Mouse (Mus musculus) left cerebral cortex, adult 2 months (tissue): ENCODE measurements around the gene Mff. TPM values are rescaled to one million over a fixed set of nuclear protein-coding genes. Genes with fewer than 3 reads are reported as not detected.

Experiments
- DNase-seq, 2 experiments: peaks; one replicate each; pipeline ENCODE4 v3.0.0; 2021 to 2022; ENCODE audit warnings: low spot score in 2 of 2, mixed read lengths in 1 of 2; ENCODE audit errors: extremely low spot score in 1 of 2
- H3K27ac ChIP-seq: fragments of 200-600 bp; 2 replicates; pipeline ENCODE4 v1.8.1; 2022
- H3K4me3 ChIP-seq: fragments of 200-600 bp; 2 replicates; pipeline ENCODE4 v1.8.1; 2022
- CTCF ChIP-seq: fragments of 200-600 bp; IDR thresholded peaks from 2 replicates; pipeline ENCODE4 v1.8.1; 2022; ENCODE audit warnings: antibody characterized with exemption, mild to moderate bottlenecking, moderate library complexity
- intact Hi-C: fragments of 180-260 bp; cut with DNase I; formaldehyde crosslinking; loops from one replicate; pipeline ENCODE4 v1.15.1; 2025
- total RNA-seq, 2 experiments: library from RNA; stranded (reverse); gene quantifications; 2 replicates each; pipeline ENCODE4 v1.2.3; 2021

Gene Mff
- total RNA-seq, 2 experiments from 2014 or later = 263 to 273 TPM

GRCm38 (mm10) chr1:82773208-82773607, 48.5 kb downstream of the Mff start:
- peak; percentile 17 for TF ChIP-seq CTCF
- Histone ChIP-seq H3K27ac (no peak overlapping the region), H3K4me3 (no peak overlapping the region)
- intact Hi-C loops = no loop called here
- DNase-seq = no peak

- intact Hi-C loops = no loop called here
Measured at GRCm38 (mm10) chr1:82775293-82775692, 50.6 kb downstream of the Mff start.

GRCm38 (mm10) chr1:82779388-82779966, 54.8 kb downstream of the Mff start:
- no peak for DNase-seq
- Histone ChIP-seq H3K4me3 (no peak overlapping the region), H3K27ac (no peak overlapping the region)
- TF ChIP-seq CTCF = no peak
- intact Hi-C loops = no loop called here

More at GRCm38 (mm10) chr1:82775293-82775692, 50.6 kb downstream of the Mff start:
- no peak overlapping the region for H3K4me3 ChIP-seq
- no peak overlapping the region for H3K27ac ChIP-seq
- DNase-seq = no peak
- TF ChIP-seq CTCF = no peak

- no peak overlapping the region for H3K27ac ChIP-seq
- no peak for DNase-seq
- no peak overlapping the region for H3K4me3 ChIP-seq
- intact Hi-C loops = no loop called here
- TF ChIP-seq CTCF = no peak
Measured at GRCm38 (mm10) chr1:82783559-82783958, 58.9 kb downstream of the Mff start.

- H3K27ac ChIP-seq = no peak overlapping the region
- no peak for DNase-seq
- intact Hi-C loops = loop anchor here (5.0 kb wide), 2 partner anchors 292 to 402 kb away; no protein-coding TSS in a partner anchor
- H3K4me3 ChIP-seq = no peak overlapping the region
- no peak for TF ChIP-seq CTCF
Measured at GRCm38 (mm10) chr1:82785546-82785945, 60.9 kb downstream of the Mff start.

GRCm38 (mm10) chr1:82787414-82787813, 62.7 kb downstream of the Mff start:
- intact Hi-C loops = loop anchor here (1.0 to 5.0 kb wide), 3 partner anchors 200 to 400 kb away; no protein-coding TSS in a partner anchor

GRCm38 (mm10) chr1:82788070-82788469, 63.4 kb downstream of the Mff start:
- H3K27ac ChIP-seq = no peak overlapping the region
- intact Hi-C loops = loop anchor here (2.0 to 5.0 kb wide), 3 partner anchors 51 to 399 kb away; partner anchors contain the start of gene Agfg1
- no peak overlapping the region for H3K4me3 ChIP-seq
- DNase-seq = no peak
- TF ChIP-seq CTCF = no peak

More at GRCm38 (mm10) chr1:82787414-82787813, 62.7 kb downstream of the Mff start:
- H3K4me3 ChIP-seq = no peak overlapping the region
- TF ChIP-seq CTCF = peak; percentile 89
- DNase-seq = peak; percentile 38 to 53
- H3K27ac ChIP-seq = no peak overlapping the region

GRCm38 (mm10) chr1:82791105-82791504, 66.4 kb downstream of the Mff start:
- TF ChIP-seq CTCF = no peak
- DNase-seq = no peak
- no peak overlapping the region for H3K27ac ChIP-seq
- H3K4me3 ChIP-seq = no peak overlapping the region
- intact Hi-C loops = no loop called here

- no peak for DNase-seq
- no peak overlapping the region for H3K4me3 ChIP-seq
- no peak overlapping the region for H3K27ac ChIP-seq
- intact Hi-C loops = no loop called here
- TF ChIP-seq CTCF = no peak
Measured at GRCm38 (mm10) chr1:82792238-82792637, 67.5 kb downstream of the Mff start.

- TF ChIP-seq CTCF = no peak
- Histone ChIP-seq H3K27ac (no peak overlapping the region), H3K4me3 (no peak overlapping the region)
- DNase-seq = no peak
- intact Hi-C loops = no loop called here
Measured at GRCm38 (mm10) chr1:82793110-82793509, 68.4 kb downstream of the Mff start.

GRCm38 (mm10) chr1:82793986-82794385, 69.3 kb downstream of the Mff start:
- DNase-seq = peak; percentile 22 to 37
- intact Hi-C loops = no loop called here
- no peak for TF ChIP-seq CTCF
- no peak overlapping the region for H3K4me3 ChIP-seq
- no peak overlapping the region for H3K27ac ChIP-seq

GRCm38 (mm10) chr1:82795211-82795610, 70.5 kb downstream of the Mff start:
- intact Hi-C loops = no loop called here
- H3K27ac ChIP-seq = no peak overlapping the region
- no peak for TF ChIP-seq CTCF
- no peak for DNase-seq
- H3K4me3 ChIP-seq = no peak overlapping the region
